Mouse (Mus musculus) effector memory CD4-positive, alpha-beta T cell, adult 7 months (primary cell): ENCODE results near the gene Pigm. TPM values are rescaled to one million over a fixed set of nuclear protein-coding genes. Genes with fewer than 3 reads are reported as not detected.

Experiments used
- polyA plus RNA-seq: library from polyadenylated mRNA; unstranded; fragments of 100-300 nt; shearing (Covaris generic); gene quantifications from one replicate; pipeline ENCODE4 v1.2.1, GENCODE M21; 2017

The Pigm gene
- 12.6 TPM for polyA plus RNA-seq

GRCm38 (mm10) chr1:172376198-172376667 lies at the start of gene Pigm:
Pigm (plus strand) TSS chr1:172376546.

DNA sequence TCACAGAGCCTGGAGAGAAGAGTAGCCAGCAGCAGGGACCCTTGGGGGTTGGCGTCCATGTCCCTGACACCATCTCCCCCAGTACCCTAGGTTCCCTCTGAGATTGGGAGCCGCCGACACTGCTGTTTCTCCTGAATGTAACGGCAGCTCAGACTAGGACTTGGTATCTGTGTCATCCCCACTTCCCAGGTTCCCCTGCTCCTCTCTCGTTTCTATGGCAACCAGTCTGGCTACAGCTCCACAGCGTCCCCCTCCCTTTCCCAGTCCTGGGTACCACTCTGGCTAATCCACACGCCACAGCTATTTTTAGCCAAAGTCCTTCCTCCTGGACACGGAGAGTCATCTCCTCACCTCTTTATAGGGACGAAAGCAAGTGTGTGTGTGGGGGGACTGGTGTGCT lies 47.2 kb upstream of the Pigm start, which contains the start of gene Kcnj9:
Gene Kcnj9, minus strand, starts transcription at position 188 of the 400 bp plus-strand sequence.

DNA sequence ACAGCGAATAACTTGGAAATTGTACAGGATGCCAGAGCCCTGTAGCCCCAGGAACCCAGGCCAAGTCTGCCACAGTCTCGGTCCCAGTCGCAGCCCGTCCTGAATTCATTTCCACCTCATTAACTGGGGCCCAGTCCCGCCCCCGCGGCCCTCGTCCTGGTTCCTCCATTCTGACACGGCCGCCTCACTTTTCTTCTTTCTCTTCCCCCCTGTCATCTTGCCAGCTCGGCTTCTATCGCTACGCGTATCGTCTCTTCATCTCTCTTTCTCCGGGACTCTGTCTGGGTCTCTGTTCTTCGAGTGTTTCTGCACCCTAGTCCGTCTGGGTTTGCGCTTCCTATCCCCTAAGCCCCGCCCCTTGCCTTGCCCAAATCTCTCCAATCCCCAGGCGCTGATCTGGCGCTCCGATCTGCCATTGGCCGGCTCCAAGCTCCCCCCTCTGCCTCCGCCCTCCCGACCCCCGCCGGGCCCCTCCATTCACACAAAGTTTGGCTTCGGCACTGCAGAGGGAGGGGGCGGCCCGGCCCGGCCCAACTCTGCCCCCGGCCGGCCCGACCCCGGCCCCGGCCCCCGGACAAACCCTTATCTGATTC lies 35.5 kb upstream of the Pigm start, which contains the start of gene Kcnj10:
Gene Kcnj10, plus strand, starts transcription at position 482 of the 593 bp plus-strand sequence.

Other genes with a start within 250 kb of the Pigm start
- gene Pex19, start 249.8 kb upstream of the Pigm start, polyA plus RNA-seq = 31.7 TPM
- 107 TPM for gene Dcaf8, start 228.5 kb upstream of the Pigm start, polyA plus RNA-seq
- 104 TPM for gene Pea15a, start 169.7 kb upstream of the Pigm start, polyA plus RNA-seq
- not detected for gene Casq1, start 156.7 kb upstream of the Pigm start, polyA plus RNA-seq
- gene Atp1a4, start 118.1 kb upstream of the Pigm start, polyA plus RNA-seq = not detected
- 55.0 TPM for gene Igsf8, start 114.9 kb upstream of the Pigm start, polyA plus RNA-seq
- gene Atp1a2, start 78.5 kb upstream of the Pigm start, polyA plus RNA-seq = not detected
- gene Kcnj9, start 47.2 kb upstream of the Pigm start, polyA plus RNA-seq = not detected
- gene Kcnj10, start 35.3 kb upstream of the Pigm start, polyA plus RNA-seq = 0.18 TPM
- gene Slamf9, start 98.8 kb downstream of the Pigm start, polyA plus RNA-seq = not detected
- gene Igsf9, start 105.2 kb downstream of the Pigm start, polyA plus RNA-seq = 0.78 TPM
- gene Tagln2, start 123.5 kb downstream of the Pigm start, polyA plus RNA-seq = 643 TPM
- gene Cfap45, start 144.3 kb downstream of the Pigm start, polyA plus RNA-seq = 0.94 TPM
- not detected for gene Vsig8, start 179.4 kb downstream of the Pigm start, polyA plus RNA-seq
- 0.60 TPM for gene Slamf8, start 214.0 kb downstream of the Pigm start, polyA plus RNA-seq
- not detected for gene Fcrl6, start 226.0 kb downstream of the Pigm start, polyA plus RNA-seq